Mouse (Mus musculus) hindbrain, embryonic 15.5 days (tissue): ENCODE data around the gene Gm32742. TPM values are rescaled to one million over a fixed set of nuclear protein-coding genes. Genes with fewer than 3 reads are reported as not detected.
"Not testable (repeated sequence)": the region's sequence is repeated elsewhere in the genome, so short reads cannot be mapped to it uniquely, and the experiment has no call there.

Source experiments
- ATAC-seq: fragments of 200-750 bp; cut with Nextera tagmentation; 2 replicates; pipeline ENCODE4 v1.8.0; 2017; ENCODE audit warnings: low read depth, moderate number of reproducible peaks, moderate TSS enrichment; ENCODE audit not compliant: low FRiP score
- H3K27ac ChIP-seq: fragments of 300-500 bp; sonication (generic); replicated peaks from 2 replicates; pipeline ENCODE4 v1.5.1; 2015; ENCODE audit warnings: mild to moderate bottlenecking, inconsistent platforms
- H3K27me3 ChIP-seq: fragments of 300-500 bp; sonication (generic); 2 replicates; pipeline ENCODE4 v1.6.1; 2015; ENCODE audit warnings: control low read depth, inconsistent platforms
- H3K36me3 ChIP-seq: fragments of 300-500 bp; sonication (generic); 2 replicates; pipeline ENCODE4 v1.6.1; 2015; ENCODE audit warnings: control low read depth, inconsistent platforms
- H3K4me1 ChIP-seq: fragments of 300-500 bp; sonication (generic); replicated peaks from 2 replicates; pipeline ENCODE4 v1.6.1; 2015; ENCODE audit warnings: control low read depth, inconsistent platforms
- H3K4me2 ChIP-seq: fragments of 300-500 bp; sonication (generic); 2 replicates; pipeline ENCODE4 v1.6.1; 2015; ENCODE audit warnings: moderate library complexity, mild to moderate bottlenecking, inconsistent platforms
- H3K4me3 ChIP-seq: fragments of 300-500 bp; sonication (generic); 2 replicates; pipeline ENCODE4 v1.5.1; 2015; ENCODE audit warnings: mild to moderate bottlenecking, inconsistent platforms
- H3K9ac ChIP-seq: fragments of 300-500 bp; sonication (generic); 2 replicates; pipeline ENCODE4 v1.6.1; 2015; ENCODE audit warnings: inconsistent platforms
- H3K9me3 ChIP-seq: fragments of 300-500 bp; sonication (generic); 2 replicates; pipeline ENCODE4 v1.6.1; 2016; ENCODE audit warnings: control low read depth, inconsistent platforms
- WGBS: fragments of 180-500 bp; shearing (Covaris S2); methylation state at CpG from one replicate; pipeline ENCODE4 v1.1.7; 2015; 5-methylcytosine and 5-hydroxymethylcytosine counted together
- polyA plus RNA-seq: library from polyadenylated mRNA; unstranded; fragments of >200 nt; fragmentation: Nextera tagmentation; extraction: Ambion mirVana; gene quantifications from 2 replicates; pipeline ENCODE4 v1.2.1, GENCODE M21; 2015

Gm32742 gene
- polyA plus RNA-seq, 1 experiment from 2014 or later, result not detected

- Histone ChIP-seq H3K27me3 (0 out of 2 replicates have a peak, but pooled peaks cover 2% of the 10 kb centered on the region), H3K4me1 (0 out of 2 replicates have a peak, but pooled peaks cover 4% of the 10 kb centered on the region), H3K9ac (no peak overlapping the region), H3K4me2 (no peak overlapping the region), H3K27ac (no peak overlapping the region), H3K4me3 (no peak overlapping the region), H3K36me3 (no peaks in the 10 kb centered on the region), H3K9me3 (no peaks in the 10 kb centered on the region)
- 81% methylated on average over 6 of the region's 6 CpGs for WGBS
- ATAC-seq, result no peak
These were observed 21.1 kb downstream of the Gm32742 start for GRCm38 (mm10) chr9:51144218-51144617.

- Histone ChIP-seq H3K36me3 (no peaks in the 10 kb centered on the region), H3K27me3 (0 out of 2 replicates have a peak, but pooled peaks cover 2% of the 10 kb centered on the region), H3K9ac (no peak overlapping the region), H3K9me3 (no peaks in the 10 kb centered on the region), H3K4me1 (0 out of 2 replicates have a peak, but pooled peaks cover 4% of the 10 kb centered on the region), H3K4me3 (no peak overlapping the region), H3K27ac (no peak overlapping the region), H3K4me2 (no peak overlapping the region)
- 88% methylated on average over 1 of the region's 1 CpGs for WGBS
- ATAC-seq, result no peak
These were observed 21.9 kb downstream of the Gm32742 start for GRCm38 (mm10) chr9:51143437-51143836.

GRCm38 (mm10) chr9:51140711-51141110 lies 24.6 kb downstream of the Gm32742 start:
- ATAC-seq, result no peak
- Histone ChIP-seq H3K36me3 (no peaks in the 10 kb centered on the region), H3K4me1 (no peaks in the 10 kb centered on the region), H3K9ac (no peak overlapping the region), H3K27me3 (no peaks in the 10 kb centered on the region), H3K9me3 (no peaks in the 10 kb centered on the region), H3K27ac (no peak overlapping the region), H3K4me2 (no peak overlapping the region), H3K4me3 (no peak overlapping the region)
- 85% methylated on average over 3 of the region's 3 CpGs for WGBS

GRCm38 (mm10) chr9:51139401-51139800 lies 25.9 kb downstream of the Gm32742 start:
- not testable (repeated sequence) for H3K4me3 ChIP-seq, ATAC-seq, H3K27ac ChIP-seq, H3K4me2 ChIP-seq, H3K9ac ChIP-seq, H3K4me1 ChIP-seq, H3K9me3 ChIP-seq, H3K27me3 ChIP-seq, H3K36me3 ChIP-seq
- 78% methylated on average over 1 of the region's 1 CpGs for WGBS

DNA sequence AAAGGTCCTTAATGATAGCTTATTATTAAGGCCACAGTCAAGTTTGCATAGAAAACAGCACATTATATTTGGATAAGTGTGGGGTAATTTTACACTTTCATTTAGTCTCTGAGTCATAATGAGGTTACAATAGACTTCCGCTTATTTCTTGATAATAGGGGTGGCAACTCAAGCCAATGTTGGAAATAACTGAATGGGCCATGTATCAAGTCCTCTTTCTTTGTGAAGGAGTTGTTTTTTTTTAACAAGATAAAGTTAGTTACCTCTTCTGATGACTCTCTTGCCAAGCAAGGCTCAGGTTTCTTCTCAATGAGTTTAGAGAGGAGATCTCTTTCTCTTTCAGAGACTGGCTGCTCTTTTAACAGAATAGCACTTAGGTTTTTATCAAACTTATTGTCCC lies 27.0 kb downstream of the Gm32742 start:
- Histone ChIP-seq H3K9me3 (no peaks in the 10 kb centered on the region), H3K4me1 (no peaks in the 10 kb centered on the region), H3K27ac (no peak overlapping the region), H3K36me3 (no peaks in the 10 kb centered on the region), H3K4me2 (no peak overlapping the region), H3K27me3 (no peaks in the 10 kb centered on the region), H3K4me3 (no peak overlapping the region), H3K9ac (no peak overlapping the region)
- ATAC-seq, result no peak
- WGBS, result 96% methylated on average over 1 of the region's 1 CpGs

GRCm38 (mm10) chr9:51137836-51138235 lies 27.5 kb downstream of the Gm32742 start:
- Histone ChIP-seq H3K27ac (no peak overlapping the region), H3K4me3 (no peak overlapping the region), H3K4me1 (no peaks in the 10 kb centered on the region), H3K27me3 (no peaks in the 10 kb centered on the region), H3K9ac (no peak overlapping the region), H3K36me3 (no peaks in the 10 kb centered on the region), H3K9me3 (no peaks in the 10 kb centered on the region), H3K4me2 (no peak overlapping the region)
- WGBS, result 98% methylated on average over 1 of the region's 1 CpGs
- ATAC-seq, result no peak

DNA sequence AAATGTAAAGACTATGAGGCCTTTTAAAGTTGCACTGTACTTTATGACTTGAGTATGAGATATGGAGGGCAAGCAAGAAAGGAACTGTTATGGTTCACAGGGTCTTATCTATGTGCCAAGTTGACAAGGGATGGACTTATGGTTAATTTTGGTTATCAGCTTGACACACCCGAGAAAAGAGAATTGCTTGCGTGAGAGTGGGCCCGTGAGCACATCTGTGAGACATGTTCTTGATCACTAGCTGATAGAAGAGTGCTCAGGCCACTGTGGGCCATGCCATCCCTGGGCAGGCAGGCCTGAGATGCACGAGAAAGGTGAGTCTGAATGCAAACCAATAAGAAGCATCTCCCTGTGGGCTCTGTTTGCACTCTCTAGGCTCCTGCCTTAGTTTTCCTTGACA lies 27.9 kb downstream of the Gm32742 start:
- H3K36me3 ChIP-seq, result no peaks in the 10 kb centered on the region
- no peaks in the 10 kb centered on the region for H3K9me3 ChIP-seq
- no peaks in the 10 kb centered on the region for H3K4me1 ChIP-seq
- no peak for ATAC-seq
- no peak overlapping the region for H3K4me2 ChIP-seq
- no peak overlapping the region for H3K27ac ChIP-seq
- H3K4me3 ChIP-seq, result no peak overlapping the region
- no peak overlapping the region for H3K9ac ChIP-seq
- WGBS, result 89% methylated on average over 4 of the region's 4 CpGs
- no peaks in the 10 kb centered on the region for H3K27me3 ChIP-seq

GRCm38 (mm10) chr9:51136985-51137384 lies 28.3 kb downstream of the Gm32742 start:
- no peak for ATAC-seq
- Histone ChIP-seq H3K4me1 (no peaks in the 10 kb centered on the region), H3K9me3 (no peaks in the 10 kb centered on the region), H3K36me3 (no peaks in the 10 kb centered on the region), H3K4me2 (no peak overlapping the region), H3K9ac (no peak overlapping the region), H3K27ac (no peak overlapping the region), H3K4me3 (no peak overlapping the region), H3K27me3 (no peaks in the 10 kb centered on the region)
- WGBS, result 69% methylated on average over 3 of the region's 3 CpGs

GRCm38 (mm10) chr9:51114767-51115166 lies 50.5 kb downstream of the Gm32742 start:
- 82% methylated on average over 4 of the region's 4 CpGs for WGBS
- Histone ChIP-seq H3K4me1 (no peaks in the 10 kb centered on the region), H3K9me3 (no peaks in the 10 kb centered on the region), H3K27ac (no peak overlapping the region), H3K9ac (no peak overlapping the region), H3K27me3 (no peaks in the 10 kb centered on the region), H3K36me3 (no peaks in the 10 kb centered on the region), H3K4me2 (no peak overlapping the region), H3K4me3 (no peak overlapping the region)
- no peak for ATAC-seq

DNA sequence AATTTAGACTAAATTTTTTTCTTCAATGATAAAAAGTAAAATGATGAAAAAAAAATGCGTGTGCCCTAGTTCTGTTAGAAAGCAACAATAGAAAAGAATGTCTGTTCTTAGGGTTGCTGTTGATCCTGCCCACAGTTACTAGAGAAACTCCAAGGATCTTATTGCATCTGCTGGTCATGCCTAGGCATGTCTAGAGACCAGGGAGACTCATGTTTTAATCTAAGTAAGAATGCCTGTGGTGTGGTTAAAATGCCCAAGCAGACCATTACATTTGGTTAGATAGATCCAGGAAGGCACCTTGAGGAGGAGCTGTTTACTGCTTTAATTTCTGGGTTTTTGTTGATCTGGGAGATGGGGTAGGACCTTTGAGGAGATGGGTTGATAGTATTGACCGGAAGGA lies 59.6 kb downstream of the Gm32742 start:
- Histone ChIP-seq H3K27ac (no peak overlapping the region), H3K4me2 (no peak overlapping the region), H3K9ac (no peak overlapping the region), H3K9me3 (no peaks in the 10 kb centered on the region), H3K4me3 (no peak overlapping the region), H3K27me3 (peaks cover 2% of the 10 kb centered on the region; the same call in 1 of the 2 replicates), H3K36me3 (no peaks in the 10 kb centered on the region), H3K4me1 (peaks cover 16% of the 10 kb centered on the region)
- WGBS, result 89% methylated on average over 2 of the region's 2 CpGs
- ATAC-seq, result no peak

- Histone ChIP-seq H3K27ac (no peak overlapping the region), H3K4me3 (peak overlapping the region; percentile 58), H3K9me3 (no peaks in the 10 kb centered on the region), H3K4me2 (peak overlapping the region; percentile 100), H3K4me1 (peaks cover 16% of the 10 kb centered on the region), H3K9ac (peak overlapping the region; percentile 58), H3K27me3 (peaks cover 9% of the 10 kb centered on the region), H3K36me3 (no peaks in the 10 kb centered on the region)
- peak; percentile 56 for ATAC-seq
- WGBS, result 11% methylated on average over 30 of the region's 30 CpGs
These were observed 61.4 kb downstream of the Gm32742 start for GRCm38 (mm10) chr9:51103808-51104514.

GRCm38 (mm10) chr9:51102963-51103807 lies 62.1 kb downstream of the Gm32742 start:
- H3K27me3 ChIP-seq, result peaks cover 9% of the 10 kb centered on the region
- H3K4me1 ChIP-seq, result peaks cover 16% of the 10 kb centered on the region
- no peaks in the 10 kb centered on the region for H3K36me3 ChIP-seq
- 2% methylated on average over 42 of the region's 44 CpGs for WGBS
- H3K4me3 ChIP-seq, result peak overlapping the region; percentile 58
- peak overlapping the region; percentile 100 for H3K4me2 ChIP-seq
- ATAC-seq, result peak; percentile 75
- H3K9ac ChIP-seq, result peak overlapping the region; percentile 58
- no peak overlapping the region for H3K27ac ChIP-seq
- no peaks in the 10 kb centered on the region for H3K9me3 ChIP-seq
